Mouse (Mus musculus) urinary bladder, adult 18-20 months (tissue): ENCODE measurements around the gene Ykt6.
A peak's percentile ranks its signal among the peaks of the same experiment; 100 is the strongest.
"Not testable (repeated sequence)": the region's sequence is repeated elsewhere in the genome, so short reads cannot be mapped to it uniquely, and the experiment has no call there.

ENCODE experiments used
- DNase-seq, 2 experiments: peaks; one replicate each; pipeline ENCODE4 v3.0.0; 2022; ENCODE audit warnings: low spot score in 2 of 2, mixed read lengths in 2 of 2

Ykt6 gene

DNA sequence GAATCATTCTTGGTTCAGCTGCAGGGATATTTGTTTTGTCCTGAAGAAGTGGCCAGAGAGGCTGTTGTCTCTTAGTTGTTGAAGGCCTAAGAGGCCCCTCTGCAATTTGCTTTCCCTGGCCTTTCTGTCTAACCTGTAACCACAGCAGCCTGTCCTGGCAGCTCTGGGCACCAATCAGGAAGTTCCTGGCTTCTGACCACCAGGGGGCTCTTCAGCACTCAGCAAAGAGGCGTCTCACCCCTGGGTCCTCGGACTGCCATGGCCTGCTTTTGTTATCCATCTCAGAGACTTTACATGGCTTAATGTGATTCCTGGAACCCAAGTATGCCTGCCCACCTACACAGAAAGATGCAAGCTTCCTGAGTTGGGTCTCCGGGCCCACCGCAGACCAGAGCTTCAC is 35.4 kb downstream of the Ykt6 start:
- no peak for DNase-seq

GRCm38 (mm10) chr11:5994212-5994611 is 38.7 kb downstream of the Ykt6 start:
- no peak for DNase-seq

- no peak for DNase-seq
These were observed 39.4 kb downstream of the Ykt6 start for GRCm38 (mm10) chr11:5994880-5995279.

GRCm38 (mm10) chr11:5995989-5996388 is 40.5 kb downstream of the Ykt6 start:
- DNase-seq: peak; percentile 71 to 72

GRCm38 (mm10) chr11:5998472-5998871 is 43.0 kb downstream of the Ykt6 start:
- no peak for DNase-seq

- DNase-seq: peak in 1 of 2 experiments; percentile 53
These were observed 44.6 kb downstream of the Ykt6 start for GRCm38 (mm10) chr11:5999832-6000771.

GRCm38 (mm10) chr11:6000961-6001682 is 45.6 kb downstream of the Ykt6 start:
- DNase-seq: no peak

DNA sequence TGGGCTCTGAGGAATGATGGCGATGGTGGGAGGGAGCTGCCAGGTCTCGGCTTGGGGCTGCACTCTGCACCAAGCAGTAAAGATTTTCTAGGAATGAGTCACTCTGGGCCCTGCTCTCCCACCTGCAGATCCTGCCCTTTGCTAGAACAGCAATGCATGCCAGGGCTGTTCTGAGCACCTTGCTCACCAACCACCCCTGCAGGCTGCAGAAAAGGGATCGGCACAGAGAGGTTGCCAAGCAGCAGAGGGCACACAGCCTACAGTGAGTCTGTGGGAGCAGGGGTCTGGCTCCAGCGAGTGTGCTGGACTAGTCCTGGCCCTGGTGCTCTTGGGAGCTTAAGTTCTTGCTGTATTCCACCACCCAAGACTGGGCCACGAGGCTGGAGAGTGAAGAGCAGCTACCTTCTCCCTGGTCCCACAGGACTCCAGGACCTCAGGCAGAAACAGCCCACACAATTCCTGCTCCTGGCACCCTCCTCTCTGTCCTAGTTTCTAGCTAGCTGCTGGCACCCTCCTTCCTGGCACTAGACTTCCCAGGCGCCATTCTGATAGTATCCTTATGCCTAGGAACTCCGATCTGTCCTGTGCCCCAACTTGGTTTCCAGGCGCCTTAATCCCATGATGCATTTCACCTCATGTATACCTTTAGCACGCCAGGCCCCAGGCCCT is 46.6 kb downstream of the Ykt6 start:
- DNase-seq: no peak

- no peak for DNase-seq
These were observed 47.6 kb downstream of the Ykt6 start for GRCm38 (mm10) chr11:6003046-6003639.

- not testable (repeated sequence) for DNase-seq
These were observed 50.0 kb downstream of the Ykt6 start for GRCm38 (mm10) chr11:6005374-6006043.

- DNase-seq: not testable (repeated sequence)
These were observed 51.0 kb downstream of the Ykt6 start for GRCm38 (mm10) chr11:6006351-6007009.

GRCm38 (mm10) chr11:6007010-6007778 is 51.7 kb downstream of the Ykt6 start:
- not testable (repeated sequence) for DNase-seq

GRCm38 (mm10) chr11:6007779-6008128 is 52.3 kb downstream of the Ykt6 start:
- not testable (repeated sequence) for DNase-seq

- not testable (repeated sequence) for DNase-seq
These were observed 55.4 kb downstream of the Ykt6 start for GRCm38 (mm10) chr11:6010751-6011482.

DNA sequence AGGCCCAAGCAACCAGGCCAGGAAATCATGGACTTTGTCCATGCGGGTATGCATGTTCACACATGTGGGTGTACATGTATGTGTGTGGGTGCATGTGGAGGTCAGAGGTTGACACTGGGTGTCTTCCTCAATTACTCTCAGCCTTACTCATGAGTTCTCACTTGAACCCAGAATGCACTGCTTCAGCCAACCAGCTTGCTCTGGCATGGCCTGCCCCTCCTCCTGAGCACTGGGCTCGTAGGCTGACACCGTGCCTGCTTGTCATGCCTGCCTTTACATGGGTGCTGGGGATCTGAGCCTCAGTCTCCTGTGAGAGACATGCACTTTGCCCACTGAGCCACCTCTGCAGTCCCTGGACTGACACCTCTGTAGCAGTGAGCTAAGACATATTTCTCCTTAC is 56.4 kb downstream of the Ykt6 start:
- DNase-seq: no peak

GRCm38 (mm10) chr11:6013359-6013758 is 57.9 kb downstream of the Ykt6 start:
- DNase-seq: no peak

DNA sequence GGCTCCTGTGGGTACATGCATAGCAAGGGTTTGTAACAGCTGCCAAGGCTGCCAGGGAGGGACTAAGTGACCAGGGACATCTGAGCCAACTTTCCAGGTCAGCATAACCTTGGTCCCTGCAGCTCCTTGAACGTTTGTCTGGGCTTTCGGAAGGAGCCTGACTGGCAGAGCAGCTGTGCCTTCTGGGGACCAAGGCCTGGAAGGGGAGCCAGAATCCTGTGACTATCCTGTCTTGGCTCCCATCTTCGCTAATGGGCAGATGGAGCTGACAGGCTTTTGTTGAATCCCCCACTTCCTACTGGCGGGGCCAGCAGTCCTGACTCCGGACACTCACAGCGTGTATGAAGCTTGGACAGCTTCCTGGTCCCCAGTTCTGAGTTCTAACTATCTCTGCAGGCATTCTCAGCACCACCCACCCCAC is 59.5 kb downstream of the Ykt6 start:
- DNase-seq: no peak

- no peak for DNase-seq
These were observed 60.9 kb downstream of the Ykt6 start for GRCm38 (mm10) chr11:6016368-6016767.

GRCm38 (mm10) chr11:6016797-6017395 is 61.4 kb downstream of the Ykt6 start:
- DNase-seq: no peak
